Mouse (Mus musculus) liver, adult (tissue): Measurements from ENCODE around the gene Pakap.

ENCODE experiments used
- GATA4 ChIP-seq: IDR thresholded peaks from 2 replicates; pipeline ENCODE4 v1.6.1; 2014; ENCODE audit warnings: mild to moderate bottlenecking, low read length; ENCODE audit not compliant: insufficient replicate concordance

The Pakap gene

DNA sequence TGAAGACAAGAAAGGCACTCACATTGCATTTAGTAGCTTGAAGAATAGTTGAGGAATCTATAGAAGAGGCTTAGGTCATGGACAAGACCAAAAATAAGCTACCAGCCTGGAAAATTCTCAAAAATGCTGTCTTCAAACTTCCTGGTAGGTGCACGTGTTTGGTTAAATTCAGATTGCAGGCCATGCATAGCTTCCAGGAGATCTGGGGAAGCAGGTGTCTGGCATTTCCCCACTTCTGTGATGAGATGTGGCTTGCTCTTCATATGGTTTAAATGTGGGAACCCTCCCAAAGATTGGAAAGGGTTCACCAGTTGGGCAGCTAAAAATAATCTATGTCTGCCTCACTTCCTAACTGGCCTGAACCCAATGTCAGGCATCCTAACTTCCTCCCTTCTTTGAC lies 2.7 kb upstream of the Pakap start:
- TF ChIP-seq GATA4: no peak

DNA sequence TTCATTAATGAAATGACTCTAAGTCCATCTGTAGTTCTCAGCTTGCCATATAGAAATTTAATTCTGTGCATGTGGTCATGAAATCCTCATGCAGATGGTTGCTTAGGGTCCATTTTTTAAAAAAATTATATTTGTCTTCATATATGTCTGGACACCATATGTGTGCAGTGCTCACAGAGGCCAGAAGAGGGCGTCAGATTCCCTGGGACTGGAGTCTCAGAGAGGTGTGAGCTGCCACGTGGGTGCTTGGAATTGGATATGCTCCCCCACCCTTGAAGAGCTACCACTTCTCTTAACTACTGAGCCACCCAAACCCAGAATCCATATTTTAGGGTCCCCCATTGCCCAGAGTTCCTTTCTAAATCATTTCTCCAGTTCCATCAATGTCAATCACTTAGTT lies 2.2 kb upstream of the Pakap start:
- TF ChIP-seq GATA4: no peak

DNA sequence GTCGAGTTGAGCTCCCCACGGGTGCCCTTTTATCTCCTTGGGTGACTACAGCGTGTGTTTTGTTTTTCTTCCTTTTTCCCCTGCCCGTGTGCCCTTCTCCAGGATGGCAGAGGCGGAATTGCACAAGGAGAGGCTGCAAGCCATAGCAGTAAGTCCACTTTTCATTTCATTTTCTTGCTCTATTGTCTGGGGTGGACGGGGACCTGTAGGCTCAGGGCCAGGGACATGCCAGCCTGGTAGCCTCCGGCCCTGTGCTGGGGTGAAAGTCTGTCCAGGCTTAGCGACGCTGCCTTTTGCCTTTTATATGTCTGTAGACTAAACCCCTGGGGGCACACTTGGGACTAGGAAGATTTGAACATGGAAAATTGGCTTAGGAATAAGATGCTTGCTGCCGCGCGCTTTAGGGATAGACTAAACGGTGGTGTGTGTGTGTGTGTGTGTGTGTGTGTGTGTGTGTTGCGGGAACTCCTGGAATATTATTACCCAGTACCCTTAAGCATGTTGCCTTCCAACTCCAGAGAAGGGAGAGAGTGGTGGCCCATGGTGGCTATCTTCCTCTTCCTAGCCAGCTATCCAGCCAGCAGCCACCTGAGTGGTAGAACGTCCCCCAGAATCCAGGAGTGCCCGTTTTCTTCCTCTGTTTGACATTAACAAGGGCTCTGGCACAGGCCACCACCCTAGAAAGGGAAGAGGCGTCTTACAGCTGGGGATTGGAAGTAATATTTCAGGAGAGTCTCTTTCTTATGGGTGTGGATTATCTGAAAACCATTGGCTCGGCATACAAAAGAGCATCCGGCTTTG lies 489 bp downstream of the Pakap start:
- TF ChIP-seq GATA4: no peak

DNA sequence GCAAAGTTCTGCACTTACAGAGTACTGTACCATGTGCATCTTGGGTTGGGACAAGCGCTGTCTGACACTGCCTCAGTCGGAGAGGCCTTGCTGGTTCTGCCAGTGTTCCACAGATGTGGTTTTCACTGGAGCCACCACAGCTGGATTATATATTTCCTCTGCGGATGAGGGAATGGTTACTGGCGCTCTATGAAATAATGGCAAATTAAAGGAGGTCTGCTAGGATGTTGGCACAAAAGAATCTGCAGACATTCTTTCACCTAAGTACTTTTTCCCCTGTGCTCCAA lies 1.0 kb downstream of the Pakap start:
- TF ChIP-seq GATA4: no peak

DNA sequence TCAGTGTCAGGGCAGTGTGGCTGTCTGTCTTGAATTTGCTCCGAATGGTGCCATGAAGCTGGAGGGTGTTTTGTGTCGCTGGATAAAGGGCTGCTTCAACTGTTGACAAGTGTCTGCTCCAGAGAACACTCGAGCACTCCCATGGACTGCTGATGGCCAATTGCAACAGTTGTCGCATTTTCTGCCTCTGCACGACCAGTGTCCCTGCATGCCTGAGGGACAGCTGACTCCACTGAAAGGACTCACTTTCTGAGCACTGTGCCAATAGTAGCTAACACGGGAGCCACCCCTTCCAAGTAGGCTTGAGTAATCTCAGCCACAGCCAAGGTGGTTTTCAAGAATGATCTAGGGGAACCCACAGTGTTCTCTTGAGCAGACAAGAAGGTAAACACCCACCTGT lies 1.7 kb downstream of the Pakap start:
- no peak for TF ChIP-seq GATA4

DNA sequence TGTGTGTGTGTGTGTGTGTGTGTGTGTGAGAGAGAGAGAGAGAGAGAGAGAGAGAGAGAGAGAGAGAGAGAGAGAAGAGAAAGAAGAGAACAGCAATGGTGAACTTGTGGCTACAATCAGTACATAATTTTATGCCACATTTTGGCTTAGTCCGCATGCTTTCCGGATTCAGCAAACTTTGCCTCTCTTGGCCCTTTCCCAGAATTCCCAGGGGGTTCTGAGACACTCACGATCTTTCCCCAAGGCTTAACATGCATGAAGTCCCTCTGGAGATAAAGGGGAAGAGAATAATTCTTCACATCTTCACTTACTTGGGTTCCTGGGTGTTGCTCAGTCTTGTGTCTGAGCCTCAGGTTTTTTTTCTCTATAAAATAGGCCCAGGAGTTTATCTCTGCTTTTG lies 2.2 kb downstream of the Pakap start:
- TF ChIP-seq GATA4: no peak

DNA sequence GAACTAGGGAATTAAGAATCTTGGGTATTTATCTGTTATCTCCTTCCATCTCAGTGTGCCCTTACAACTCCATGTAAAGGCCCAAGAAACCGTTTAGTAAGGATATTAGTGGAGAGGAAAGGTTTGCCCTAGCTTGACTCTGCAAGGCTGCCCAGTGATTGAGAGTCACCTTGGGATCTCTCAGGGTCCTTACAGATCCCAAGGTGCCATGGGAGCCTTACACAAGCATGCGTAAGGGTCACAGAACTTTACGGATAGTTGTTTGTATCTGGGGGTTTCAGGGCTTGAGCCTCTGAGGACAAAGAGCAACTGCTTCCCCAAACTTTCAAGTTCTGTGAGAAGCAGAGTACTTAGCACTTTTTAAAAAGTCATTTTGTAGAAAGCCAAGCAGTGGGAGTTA lies 6.2 kb downstream of the Pakap start:
- no peak for TF ChIP-seq GATA4

DNA sequence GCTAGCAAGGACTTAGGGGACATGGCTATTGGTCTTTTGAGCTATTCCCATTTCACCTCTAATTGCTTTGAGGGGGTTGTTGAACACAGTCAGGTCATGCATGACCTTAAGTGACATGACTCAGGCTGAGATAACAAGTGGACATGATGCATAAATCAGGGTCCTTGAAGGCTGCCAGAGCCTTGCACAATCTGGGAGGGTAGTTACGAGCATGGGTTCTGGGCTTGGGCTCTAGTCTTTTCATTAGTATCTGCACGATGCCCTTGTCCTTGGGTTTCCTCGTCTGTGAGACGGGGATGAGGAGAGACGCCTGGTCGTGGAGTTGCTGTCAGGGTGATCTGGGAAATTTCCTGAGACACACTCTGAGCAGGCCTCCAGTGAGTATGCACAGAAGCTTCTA lies 6.7 kb downstream of the Pakap start:
- TF ChIP-seq GATA4: no peak

DNA sequence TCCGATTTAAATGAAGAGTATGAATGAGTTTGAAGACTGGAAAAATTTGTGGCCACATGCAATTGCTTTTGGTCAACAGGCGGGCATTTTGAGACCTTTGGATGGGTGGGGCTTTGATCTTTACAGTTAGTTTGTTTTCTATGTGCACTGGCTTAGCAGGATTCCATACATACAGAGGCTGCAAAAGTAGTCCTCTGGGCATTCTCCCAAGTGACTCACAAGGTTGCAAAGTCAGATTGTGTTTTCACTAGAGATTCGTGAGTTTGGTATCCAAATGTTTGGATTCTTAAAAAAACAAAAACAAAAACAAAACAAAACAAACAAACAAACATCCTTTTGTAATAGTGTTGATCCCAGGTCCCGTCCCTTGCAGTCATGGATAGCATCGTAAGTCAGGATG lies 7.7 kb downstream of the Pakap start:
- TF ChIP-seq GATA4: no peak

DNA sequence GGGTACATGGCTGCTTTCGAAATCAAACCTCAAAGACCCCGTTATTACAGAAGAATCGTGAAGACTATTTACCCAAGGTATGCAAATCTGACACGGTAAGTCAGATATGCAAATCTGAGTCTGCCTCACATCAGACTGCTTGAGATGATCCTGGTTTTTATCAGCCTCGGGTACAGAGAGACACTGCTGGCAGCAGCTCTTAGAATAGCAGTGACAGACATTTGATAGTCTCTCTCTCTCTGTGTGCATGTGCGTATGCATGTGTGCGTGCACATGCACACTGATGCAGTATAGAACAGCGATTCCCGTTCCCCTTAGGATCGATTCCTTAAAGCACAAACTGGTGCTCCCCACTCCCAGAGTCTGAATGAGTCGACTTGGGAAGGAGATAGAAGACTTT lies 8.1 kb downstream of the Pakap start:
- no peak for TF ChIP-seq GATA4

DNA sequence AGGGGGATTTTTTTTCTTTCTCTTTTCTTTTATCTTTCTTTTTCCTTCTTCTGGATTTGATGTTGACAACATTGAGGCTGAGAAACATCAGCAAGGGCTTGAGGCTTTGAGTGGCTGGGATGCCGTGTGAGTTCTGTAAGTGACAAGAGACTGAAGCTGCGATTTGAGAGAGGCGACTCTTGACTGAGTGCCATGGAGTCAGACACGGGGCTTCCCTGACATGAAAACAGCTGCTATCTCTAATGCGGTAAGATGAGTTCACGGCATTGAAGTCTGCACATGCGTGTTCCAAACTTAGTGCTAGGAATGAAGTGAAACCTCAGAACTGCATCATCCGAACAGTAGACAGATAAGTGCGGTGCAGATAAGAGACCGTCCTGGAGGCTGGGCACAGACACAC lies 11.7 kb downstream of the Pakap start:
- no peak for TF ChIP-seq GATA4

DNA sequence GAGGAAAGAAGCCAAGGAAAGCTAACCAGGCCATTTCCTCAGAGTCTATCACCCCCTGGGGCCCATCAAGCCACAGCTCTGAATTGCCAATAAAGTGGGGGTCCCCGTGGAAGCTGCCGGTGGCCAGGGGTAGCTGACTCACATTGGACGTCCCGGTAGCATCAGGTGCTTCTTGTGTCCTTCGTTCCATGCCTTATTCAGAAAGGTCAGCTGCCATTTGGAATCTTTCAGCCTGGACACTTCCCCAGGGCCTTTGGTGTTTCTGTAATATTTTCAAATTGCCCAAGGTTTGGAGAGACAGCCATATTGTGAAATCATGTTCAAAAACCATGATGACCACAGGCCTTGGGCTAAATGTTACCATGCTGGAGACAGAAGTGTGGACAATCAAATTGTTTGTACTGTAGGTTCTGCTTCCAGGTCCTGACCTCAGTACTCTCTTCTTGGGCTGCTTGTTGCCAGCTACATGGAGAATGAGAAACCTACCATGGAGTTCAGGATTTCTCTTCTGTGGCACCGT lies 17.4 kb downstream of the Pakap start:
- no peak for TF ChIP-seq GATA4

DNA sequence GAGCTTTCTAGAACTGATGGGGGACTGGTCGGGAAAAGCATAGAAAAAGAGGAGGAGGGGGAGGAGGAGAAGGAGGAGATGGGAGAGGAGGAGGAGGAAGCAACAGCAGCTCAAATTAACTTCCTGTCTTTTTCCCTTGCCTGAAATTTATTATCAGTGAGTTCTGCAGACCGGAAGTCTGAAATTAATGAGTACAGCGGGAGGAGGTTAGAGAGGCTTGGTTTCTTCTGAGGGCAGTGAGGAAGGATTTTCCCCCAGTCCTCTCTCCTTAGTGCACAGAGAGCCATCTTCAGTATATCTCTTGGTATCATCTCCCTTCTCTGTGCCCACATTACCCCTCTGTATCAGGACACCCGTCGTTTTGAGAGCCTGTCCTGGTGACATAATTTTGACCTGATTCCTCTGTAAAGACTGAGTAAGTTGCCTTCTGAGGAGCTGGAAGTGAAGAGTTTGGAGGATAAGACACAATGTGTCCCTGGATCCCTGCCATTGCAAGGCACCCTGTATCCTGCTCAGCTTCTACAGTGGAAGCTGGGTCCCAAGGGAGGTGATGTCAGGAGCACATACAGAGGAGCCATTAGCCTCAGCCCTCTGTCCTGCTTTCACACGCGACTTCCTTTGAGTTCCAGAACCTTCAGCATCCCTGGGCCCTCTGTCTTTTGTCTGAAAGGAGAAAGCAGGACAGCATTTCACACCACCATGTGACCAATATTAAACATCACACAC lies 19.1 kb downstream of the Pakap start:
- no peak for TF ChIP-seq GATA4

DNA sequence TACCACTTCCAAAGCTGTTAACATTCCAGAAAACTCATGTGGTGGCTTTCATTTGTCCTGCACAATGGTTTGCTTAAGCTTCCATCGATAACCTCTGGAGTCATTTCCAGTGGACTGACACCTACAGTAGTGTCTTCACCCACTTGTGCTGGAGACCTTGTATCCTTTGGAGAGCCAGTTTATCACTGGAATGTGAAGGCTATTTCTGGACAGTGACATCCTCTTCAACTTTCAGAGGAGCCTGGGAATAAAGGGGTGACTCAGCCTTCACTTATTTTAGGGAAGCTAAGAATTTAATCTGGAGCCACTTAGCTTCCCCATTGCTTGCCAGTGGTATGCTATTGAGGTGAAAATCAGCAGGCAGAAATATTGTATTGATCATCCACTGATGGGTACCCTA lies 20.4 kb downstream of the Pakap start:
- TF ChIP-seq GATA4: no peak

DNA sequence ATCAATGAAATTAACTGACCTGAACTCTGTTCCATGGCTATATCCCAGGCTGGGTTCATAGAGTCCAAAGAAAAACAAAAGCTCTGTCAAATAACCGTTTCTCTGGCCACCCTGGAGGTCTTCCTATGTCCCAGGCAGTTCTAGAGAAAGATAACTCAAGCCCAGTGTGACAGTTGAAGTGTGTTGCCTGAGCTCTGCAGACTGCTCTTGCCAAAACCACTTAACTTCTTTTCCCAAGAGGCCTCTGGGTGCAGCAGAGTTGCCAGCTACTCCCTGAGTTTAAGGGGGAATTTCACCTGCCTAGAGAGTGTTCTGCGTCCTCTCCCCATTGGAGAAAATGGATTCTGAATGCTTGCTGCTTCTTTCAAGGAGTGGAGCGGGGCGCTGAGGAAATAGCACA lies 24.8 kb downstream of the Pakap start:
- no peak for TF ChIP-seq GATA4

DNA sequence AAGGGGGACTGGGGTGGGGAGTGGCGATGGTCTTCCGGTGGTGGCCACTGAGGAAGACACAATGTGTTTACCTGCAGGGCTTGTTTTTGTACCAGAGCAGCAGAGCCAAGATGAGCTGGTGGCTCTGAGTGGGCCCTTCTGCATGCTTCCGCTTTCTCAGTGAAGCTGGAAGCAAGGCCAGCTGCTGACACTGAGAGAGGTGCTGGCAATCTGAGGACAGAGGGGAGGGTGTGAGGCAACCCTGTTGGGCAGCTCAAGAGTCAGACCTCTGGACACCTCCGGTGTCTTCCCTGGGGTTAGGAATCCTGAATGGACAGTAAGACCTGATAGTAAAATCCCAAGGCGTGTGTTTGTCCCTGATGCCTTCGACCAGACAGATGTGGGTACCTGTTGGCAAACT lies 32.0 kb downstream of the Pakap start:
- no peak for TF ChIP-seq GATA4
